Mouse (Mus musculus) kidney, postnatal 14 days (tissue): ENCODE results near the gene Tssk1.

Source experiments
- DNase-seq: peaks from one replicate; pipeline ENCODE4 v3.0.0; 2022; ENCODE audit warnings: mixed read lengths

Gene Tssk1

GRCm38 (mm10) chr16:17893923-17894322 is at the start of gene Tssk1:
TSS of gene Tssk1 (plus strand) at chr16:17894223.
- no peak for DNase-seq

GRCm38 (mm10) chr16:17848431-17848830 is 45.6 kb upstream of the Tssk1 start:
- no peak for DNase-seq

DNA sequence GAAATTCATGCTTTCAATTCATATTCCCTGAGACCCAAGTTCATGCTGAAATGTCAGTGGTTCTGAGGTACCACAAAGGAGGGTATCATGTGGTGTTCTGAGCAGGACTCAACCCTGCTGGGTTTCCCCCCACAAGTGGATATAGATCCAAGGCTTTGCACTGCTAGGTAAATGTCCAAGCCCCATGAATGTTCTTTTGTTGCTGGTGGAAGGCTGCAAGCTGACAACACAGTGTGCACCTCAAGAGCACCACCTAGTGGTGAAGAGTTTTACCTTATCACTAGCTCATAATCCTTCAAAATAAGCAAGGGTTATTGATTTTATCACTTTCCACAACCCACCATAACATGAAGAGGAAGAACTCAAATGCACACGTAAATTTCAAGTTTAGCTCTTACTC is 45.1 kb upstream of the Tssk1 start:
- peak; percentile 56 for DNase-seq

DNA sequence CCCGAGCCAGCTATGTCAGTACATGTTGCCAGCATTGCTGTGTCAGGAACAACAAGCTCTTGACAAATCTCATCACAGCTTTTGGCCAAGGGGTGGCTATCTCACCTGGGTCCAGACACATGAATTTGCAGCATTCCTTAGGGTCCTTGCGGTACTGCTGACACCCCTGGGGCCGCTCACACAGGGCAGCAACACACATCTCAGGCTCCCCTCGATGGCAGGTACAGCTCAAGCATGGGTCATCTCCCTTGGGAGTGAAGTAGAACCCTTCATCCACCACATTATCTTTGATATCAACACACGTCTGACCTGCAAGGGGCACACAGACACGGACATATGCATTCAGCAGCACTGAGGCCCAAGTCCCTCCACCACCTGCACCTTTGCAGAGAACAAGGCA is 44.5 kb upstream of the Tssk1 start:
- DNase-seq = no peak

DNA sequence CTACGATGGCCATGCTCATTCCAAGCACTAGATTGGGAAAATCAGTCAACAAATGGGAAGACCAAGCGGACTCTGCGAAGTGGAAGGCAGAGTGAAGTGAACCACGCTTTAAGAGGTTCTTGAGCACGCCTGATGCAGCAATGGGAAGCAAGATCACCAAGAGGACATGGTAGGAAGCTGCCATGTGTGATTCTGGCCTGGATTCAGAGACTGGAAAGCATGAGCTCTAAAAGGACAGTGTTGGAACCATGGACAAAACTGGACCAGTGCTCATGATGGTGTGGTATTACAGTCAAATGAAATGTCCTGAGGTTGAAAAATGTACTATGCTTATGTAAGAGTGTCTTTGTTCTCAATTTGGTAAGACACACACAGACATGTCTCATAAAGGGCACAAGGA is 42.7 kb upstream of the Tssk1 start:
- DNase-seq = no peak

- no peak for DNase-seq
Observed at GRCm38 (mm10) chr16:17851860-17852259, 42.2 kb upstream of the Tssk1 start.

- no peak for DNase-seq
Observed at GRCm38 (mm10) chr16:17853263-17853662, 40.8 kb upstream of the Tssk1 start.

- DNase-seq = no peak
Observed at GRCm38 (mm10) chr16:17857157-17857556, 36.9 kb upstream of the Tssk1 start.

GRCm38 (mm10) chr16:17858592-17858991 is 35.4 kb upstream of the Tssk1 start:
- peak; percentile 38 for DNase-seq

- no peak for DNase-seq
Observed at GRCm38 (mm10) chr16:17865293-17865692, 28.7 kb upstream of the Tssk1 start.

- peak; percentile 43 for DNase-seq
Observed at GRCm38 (mm10) chr16:17865770-17866169, 28.3 kb upstream of the Tssk1 start.

GRCm38 (mm10) chr16:17871248-17871647 is 22.8 kb upstream of the Tssk1 start:
- no peak for DNase-seq

DNA sequence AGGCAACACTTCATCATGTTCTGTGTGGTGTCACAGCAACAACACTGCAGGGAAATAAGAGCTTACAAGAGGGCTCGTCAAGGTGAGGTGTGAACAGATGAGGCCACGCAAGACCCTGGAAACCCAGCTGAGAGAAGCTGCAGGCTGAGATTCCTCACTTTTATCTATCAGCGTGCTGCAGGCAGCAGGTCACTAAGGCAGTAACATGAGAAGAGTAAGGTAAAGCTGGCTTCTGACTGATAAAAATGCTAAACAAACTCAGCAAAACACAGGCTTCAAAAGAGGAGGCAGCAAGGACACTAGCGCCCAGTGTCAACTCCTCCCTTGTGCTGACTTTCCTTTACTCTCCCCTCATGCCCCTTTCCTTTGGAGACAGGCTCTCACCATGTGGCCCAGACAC is 21.0 kb upstream of the Tssk1 start:
- no peak for DNase-seq

DNA sequence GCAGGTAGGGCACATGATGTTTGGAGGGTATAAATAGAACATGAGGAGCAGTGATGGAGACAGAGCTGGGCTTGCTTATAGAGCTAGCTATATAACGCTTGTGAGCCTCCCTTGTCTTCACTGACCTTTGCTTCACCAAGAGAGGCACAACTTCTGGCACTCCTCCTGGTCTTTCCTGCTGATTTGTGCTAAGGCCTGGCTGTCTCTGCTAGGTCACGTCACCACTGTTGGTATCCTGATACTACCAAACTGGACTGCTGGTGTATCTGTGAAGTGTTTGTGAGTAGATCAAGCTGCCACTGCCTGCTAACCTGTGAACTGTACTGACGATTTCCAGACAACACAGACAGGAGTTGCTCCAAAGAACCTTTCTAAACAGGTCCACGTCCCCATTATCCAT is 18.8 kb upstream of the Tssk1 start:
- no peak for DNase-seq

GRCm38 (mm10) chr16:17876096-17876495 is 17.9 kb upstream of the Tssk1 start:
- DNase-seq = no peak

DNA sequence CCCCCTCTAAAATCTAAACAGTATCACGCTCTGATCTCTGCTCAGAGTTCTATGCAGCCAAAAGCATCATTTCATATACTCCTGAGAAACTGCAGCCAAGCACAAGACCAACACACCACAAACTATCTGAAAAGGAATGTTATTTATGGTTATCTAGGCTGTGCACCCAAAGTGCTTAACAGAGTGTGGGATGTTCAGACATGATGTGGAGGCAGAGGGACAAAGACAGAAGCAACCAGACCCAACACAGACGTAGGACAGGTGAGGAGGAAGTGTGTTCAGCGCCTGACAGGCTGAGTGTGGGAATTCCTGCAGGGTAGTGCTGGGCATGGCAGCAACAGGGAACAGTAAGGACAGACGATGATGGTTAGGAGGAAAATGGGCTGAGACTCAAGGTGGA is 14.5 kb upstream of the Tssk1 start:
- no peak for DNase-seq

- no peak for DNase-seq
Observed at GRCm38 (mm10) chr16:17882196-17882595, 11.8 kb upstream of the Tssk1 start.

GRCm38 (mm10) chr16:17884116-17884515 is 9.9 kb upstream of the Tssk1 start:
- DNase-seq = no peak

DNA sequence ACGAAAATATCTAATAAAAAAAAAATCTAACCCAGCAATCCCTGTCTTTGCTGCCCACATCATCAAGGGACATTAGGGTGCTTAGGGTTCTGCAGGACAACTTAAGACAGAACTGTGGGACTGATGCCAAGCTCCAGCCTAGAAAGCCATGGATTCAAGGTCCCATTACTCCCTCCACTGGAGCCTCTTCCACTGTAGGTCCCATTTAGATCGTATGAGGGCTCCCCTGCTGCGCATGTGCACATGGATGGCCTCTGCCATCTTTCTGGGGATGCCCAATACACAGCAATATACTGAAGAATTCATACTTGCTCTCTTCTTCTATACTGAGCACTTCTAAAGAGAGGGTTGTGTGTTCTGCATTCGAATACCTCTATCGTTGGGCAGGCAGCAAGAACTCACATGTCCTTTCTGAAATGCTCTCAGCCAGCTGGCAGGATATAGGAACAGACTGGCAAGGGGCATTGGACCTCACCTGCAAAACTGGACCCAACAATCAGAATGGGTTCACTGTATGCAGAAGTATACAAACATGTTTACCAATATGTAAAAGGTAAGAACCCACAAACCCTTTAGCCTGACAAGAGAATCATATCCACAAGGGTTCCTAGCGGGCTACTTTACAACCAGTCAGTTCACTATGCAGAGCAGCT is 4.2 kb upstream of the Tssk1 start:
- no peak for DNase-seq

DNA sequence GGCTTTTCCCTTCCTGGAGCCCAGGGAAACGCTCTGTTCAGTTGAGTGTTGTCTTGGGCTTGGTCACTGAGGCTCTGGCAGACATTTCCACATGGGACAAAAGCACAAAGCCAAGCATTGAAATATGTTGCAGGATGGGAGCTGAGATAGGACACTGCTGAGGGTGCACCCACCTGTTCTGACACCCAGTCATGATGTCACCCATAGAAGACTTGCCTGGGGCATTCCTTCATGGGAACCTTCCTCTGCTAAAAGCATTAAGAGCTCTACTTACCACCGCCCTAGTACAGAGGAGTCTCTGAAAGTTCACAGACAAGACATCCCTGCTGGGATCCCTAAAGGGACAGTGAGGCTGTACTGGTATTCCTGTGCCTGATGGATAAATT is 3.7 kb upstream of the Tssk1 start:
- no peak for DNase-seq

GRCm38 (mm10) chr16:17890917-17891566 is 3.0 kb upstream of the Tssk1 start:
- DNase-seq = peak; percentile 89

GRCm38 (mm10) chr16:17891567-17891959 is 2.5 kb upstream of the Tssk1 start, which contains the start of gene Gm20518:
TSS of gene Gm20518 (minus strand) at chr16:17891671.
- DNase-seq = peak; percentile 99

- DNase-seq = peak; percentile 86
Observed at GRCm38 (mm10) chr16:17892606-17893005, 1.4 kb upstream of the Tssk1 start.

GRCm38 (mm10) chr16:17896091-17896490 is 2.1 kb downstream of the Tssk1 start:
- no peak for DNase-seq

DNA sequence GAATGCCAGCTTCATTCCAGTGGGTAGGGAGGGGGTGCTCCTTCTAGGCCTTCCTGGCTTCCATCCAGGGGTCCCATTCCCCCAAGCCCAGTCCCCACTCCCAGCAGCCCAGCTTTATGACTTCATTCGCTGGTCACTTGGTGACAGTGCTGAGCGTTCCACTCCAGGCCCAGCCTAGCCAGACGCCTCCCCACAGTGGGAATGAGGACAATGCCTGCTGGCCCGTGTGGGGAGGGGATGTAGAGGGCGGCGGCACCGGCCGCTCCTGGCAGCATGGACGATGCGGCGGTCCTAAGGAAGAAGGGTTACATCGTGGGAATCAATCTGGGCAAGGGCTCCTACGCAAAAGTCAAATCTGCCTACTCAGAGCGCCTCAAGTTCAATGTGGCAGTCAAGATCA is 4.4 kb downstream of the Tssk1 start, which contains the start of the genes Dgcr2 and Tssk2:
Dgcr2 (minus strand) TSS at position 101 of the 400 bp plus-strand sequence.
Tssk2 (plus strand) TSS at position 176 of the 400 bp plus-strand sequence.
- no peak for DNase-seq
